Mouse (Mus musculus): Measurements from ENCODE around the gene Wdr49. TPM values are rescaled to one million over a fixed set of nuclear protein-coding genes. Genes with fewer than 3 reads are reported as not detected.
"Not testable (repeated sequence)": the region's sequence is repeated elsewhere in the genome, so short reads cannot be mapped to it uniquely, and the experiment has no call there.

The Wdr49 gene
- polyA plus RNA-seq, 1 experiment, result not detected

DNA sequence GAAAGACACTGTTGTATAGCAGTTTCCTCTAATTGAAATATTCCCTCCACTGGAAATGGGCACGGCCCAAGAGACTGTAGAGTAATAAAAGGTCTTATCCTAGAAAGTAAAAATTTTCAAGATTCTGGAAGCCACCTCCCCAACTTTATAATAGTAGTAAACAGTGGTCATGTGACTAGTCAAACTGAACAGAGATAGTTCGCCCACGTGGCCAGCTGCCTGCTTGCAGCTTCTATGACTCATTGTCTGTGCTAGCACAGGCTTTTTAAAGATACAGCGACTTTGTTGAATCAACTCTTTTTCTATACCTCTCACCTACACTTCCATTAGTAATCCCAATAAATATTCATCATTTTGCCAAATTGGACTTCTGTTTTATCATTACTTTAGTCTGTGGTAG lies 161.0 kb downstream of the Wdr49 start:
- TF ChIP-seq CTCF (IDR thresholded peaks at IDR 0.05; ENCODE audit: control insufficient read depth, insufficient read depth, low read length) (no peak), POLR2A (IDR thresholded peaks at IDR 0.05; ENCODE audit: borderline replicate concordance, control insufficient read depth, low read depth, low read length) (no peak)
- WGBS, result 68% methylated on average over 4 of the region's 4 CpGs
- no peak overlapping the region for H3K4me3 ChIP-seq (replicated peaks; ENCODE audit: control insufficient read depth, low read depth, low read length)
- no peak overlapping the region for H3K27ac ChIP-seq (ENCODE audit: control insufficient read depth, insufficient read depth, low read depth, low read length, poor library complexity)
- no peaks in the 10 kb centered on the region for H3K4me1 ChIP-seq (ENCODE audit: control insufficient read depth, insufficient read depth, low read length)

- H3K4me1 ChIP-seq (ENCODE audit: control insufficient read depth, insufficient read depth, low read length), result no peaks in the 10 kb centered on the region
- WGBS, result 73% methylated on average over 4 of the region's 4 CpGs
- H3K4me3 ChIP-seq (replicated peaks; ENCODE audit: control insufficient read depth, low read depth, low read length), result no peak overlapping the region
- H3K27ac ChIP-seq (ENCODE audit: control insufficient read depth, insufficient read depth, low read depth, low read length, poor library complexity), result no peak overlapping the region
- TF ChIP-seq POLR2A (IDR thresholded peaks at IDR 0.05; ENCODE audit: borderline replicate concordance, control insufficient read depth, low read depth, low read length), result no peak
- TF ChIP-seq CTCF (IDR thresholded peaks at IDR 0.05; ENCODE audit: control insufficient read depth, insufficient read depth, low read length), result no peak
These were observed 173.1 kb downstream of the Wdr49 start for GRCm38 (mm10) chr3:75308861-75309260.

- H3K27ac ChIP-seq (ENCODE audit: control insufficient read depth, insufficient read depth, low read depth, low read length, poor library complexity), result no peak overlapping the region
- 26% methylated on average over 3 of the region's 3 CpGs for WGBS
- no peaks in the 10 kb centered on the region for H3K4me1 ChIP-seq (ENCODE audit: control insufficient read depth, insufficient read depth, low read length)
- TF ChIP-seq POLR2A (IDR thresholded peaks at IDR 0.05; ENCODE audit: borderline replicate concordance, control insufficient read depth, low read depth, low read length), result no peak
- no peak for TF ChIP-seq CTCF (IDR thresholded peaks at IDR 0.05; ENCODE audit: control insufficient read depth, insufficient read depth, low read length)
- H3K4me3 ChIP-seq (replicated peaks; ENCODE audit: control insufficient read depth, low read depth, low read length), result no peak overlapping the region
These were observed 173.7 kb downstream of the Wdr49 start for GRCm38 (mm10) chr3:75308228-75308627.

DNA sequence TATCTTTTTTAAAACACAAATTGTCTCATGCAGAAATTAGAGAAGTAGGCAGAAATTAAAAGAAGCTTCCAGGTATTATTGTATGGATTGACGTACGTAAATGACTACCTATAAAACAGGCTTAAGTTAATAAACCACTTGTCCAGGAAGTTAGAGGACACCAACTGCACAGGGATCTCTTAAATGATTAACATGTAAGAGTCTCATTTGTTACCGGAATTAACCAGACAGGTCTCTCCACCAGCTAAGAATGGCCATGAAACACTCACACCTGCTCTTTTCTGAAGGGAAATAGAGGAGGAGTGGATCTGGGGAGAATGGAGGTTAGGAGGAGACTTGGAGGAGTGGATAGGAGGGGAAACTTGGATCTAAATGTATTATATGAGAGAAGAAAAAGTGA lies 176.4 kb downstream of the Wdr49 start:
- no peak overlapping the region for H3K4me3 ChIP-seq (replicated peaks; ENCODE audit: control insufficient read depth, low read depth, low read length)
- 85% methylated on average over 3 of the region's 3 CpGs for WGBS
- TF ChIP-seq POLR2A (IDR thresholded peaks at IDR 0.05; ENCODE audit: borderline replicate concordance, control insufficient read depth, low read depth, low read length), result no peak
- no peak for TF ChIP-seq CTCF (IDR thresholded peaks at IDR 0.05; ENCODE audit: control insufficient read depth, insufficient read depth, low read length)
- no peaks in the 10 kb centered on the region for H3K4me1 ChIP-seq (ENCODE audit: control insufficient read depth, insufficient read depth, low read length)
- H3K27ac ChIP-seq (ENCODE audit: control insufficient read depth, insufficient read depth, low read depth, low read length, poor library complexity), result no peak overlapping the region

- no peak for TF ChIP-seq CTCF (IDR thresholded peaks at IDR 0.05; ENCODE audit: control insufficient read depth, insufficient read depth, low read length)
- TF ChIP-seq POLR2A (IDR thresholded peaks at IDR 0.05; ENCODE audit: borderline replicate concordance, control insufficient read depth, low read depth, low read length), result no peak
- whole genome bisulfite sequencing, result 74% methylated on average over 5 of the region's 5 CpGs
- Histone ChIP-seq H3K4me3 (replicated peaks; ENCODE audit: control insufficient read depth, low read depth, low read length) (no peak overlapping the region), H3K4me1 (ENCODE audit: control insufficient read depth, insufficient read depth, low read length) (no peaks in the 10 kb centered on the region), H3K27ac (ENCODE audit: control insufficient read depth, insufficient read depth, low read depth, low read length, poor library complexity) (no peak overlapping the region)
These were observed 177.3 kb downstream of the Wdr49 start for GRCm38 (mm10) chr3:75304621-75305020.

GRCm38 (mm10) chr3:75301072-75301471 lies 180.9 kb downstream of the Wdr49 start:
- H3K4me3 ChIP-seq (replicated peaks; ENCODE audit: control insufficient read depth, low read depth, low read length), result no peak overlapping the region
- TF ChIP-seq POLR2A (IDR thresholded peaks at IDR 0.05; ENCODE audit: borderline replicate concordance, control insufficient read depth, low read depth, low read length) (no peak), CTCF (IDR thresholded peaks at IDR 0.05; ENCODE audit: control insufficient read depth, insufficient read depth, low read length) (no peak)
- H3K27ac ChIP-seq (ENCODE audit: control insufficient read depth, insufficient read depth, low read depth, low read length, poor library complexity), result no peak overlapping the region
- 94% methylated on average over 2 of the region's 2 CpGs for WGBS
- no peaks in the 10 kb centered on the region; the same call in 1 of the 2 replicates for H3K4me1 ChIP-seq (ENCODE audit: control insufficient read depth, insufficient read depth, low read length)

DNA sequence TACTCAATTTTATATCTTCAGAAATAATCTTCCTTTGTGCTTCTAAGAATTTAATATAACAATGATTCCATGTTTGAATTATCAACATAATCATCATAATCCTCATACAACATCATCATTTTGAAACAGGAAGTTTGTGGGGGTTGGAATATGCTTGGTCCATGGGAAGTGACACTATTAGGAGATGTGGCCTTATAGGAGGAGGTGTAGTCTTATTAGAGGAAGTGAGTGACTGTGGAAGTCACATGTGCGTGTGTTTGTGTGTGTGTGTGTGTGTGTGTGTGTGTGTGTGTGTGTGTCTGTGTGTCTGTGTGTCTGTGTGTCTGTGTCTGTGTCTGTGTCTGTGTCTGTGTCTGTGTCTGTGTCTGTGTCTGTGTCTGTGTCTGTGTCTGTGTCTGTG lies 182.5 kb downstream of the Wdr49 start:
- WGBS, result 53% methylated on average over 1 of the region's 1 CpGs
- not testable (repeated sequence) for H3K27ac ChIP-seq (ENCODE audit: control insufficient read depth, insufficient read depth, low read depth, low read length, poor library complexity); H3K4me3 ChIP-seq (replicated peaks; ENCODE audit: control insufficient read depth, low read depth, low read length)

GRCm38 (mm10) chr3:75297758-75298111 lies 184.2 kb downstream of the Wdr49 start:
- WGBS, result 26% methylated on average over 3 of the region's 3 CpGs
- no peaks in the 10 kb centered on the region; the same call in 1 of the 2 replicates for H3K4me1 ChIP-seq (ENCODE audit: control insufficient read depth, insufficient read depth, low read length)
- H3K4me3 ChIP-seq (replicated peaks; ENCODE audit: control insufficient read depth, low read depth, low read length), result no peak overlapping the region
- TF ChIP-seq CTCF (IDR thresholded peaks at IDR 0.05; ENCODE audit: control insufficient read depth, insufficient read depth, low read length) (no peak), POLR2A (IDR thresholded peaks at IDR 0.05; ENCODE audit: borderline replicate concordance, control insufficient read depth, low read depth, low read length) (no peak)
- H3K27ac ChIP-seq (ENCODE audit: control insufficient read depth, insufficient read depth, low read depth, low read length, poor library complexity), result no peak overlapping the region

More for the DNA sequence above, 182.5 kb downstream of the Wdr49 start:
- H3K4me1 ChIP-seq (ENCODE audit: control insufficient read depth, insufficient read depth, low read length), result not testable (repeated sequence)

DNA sequence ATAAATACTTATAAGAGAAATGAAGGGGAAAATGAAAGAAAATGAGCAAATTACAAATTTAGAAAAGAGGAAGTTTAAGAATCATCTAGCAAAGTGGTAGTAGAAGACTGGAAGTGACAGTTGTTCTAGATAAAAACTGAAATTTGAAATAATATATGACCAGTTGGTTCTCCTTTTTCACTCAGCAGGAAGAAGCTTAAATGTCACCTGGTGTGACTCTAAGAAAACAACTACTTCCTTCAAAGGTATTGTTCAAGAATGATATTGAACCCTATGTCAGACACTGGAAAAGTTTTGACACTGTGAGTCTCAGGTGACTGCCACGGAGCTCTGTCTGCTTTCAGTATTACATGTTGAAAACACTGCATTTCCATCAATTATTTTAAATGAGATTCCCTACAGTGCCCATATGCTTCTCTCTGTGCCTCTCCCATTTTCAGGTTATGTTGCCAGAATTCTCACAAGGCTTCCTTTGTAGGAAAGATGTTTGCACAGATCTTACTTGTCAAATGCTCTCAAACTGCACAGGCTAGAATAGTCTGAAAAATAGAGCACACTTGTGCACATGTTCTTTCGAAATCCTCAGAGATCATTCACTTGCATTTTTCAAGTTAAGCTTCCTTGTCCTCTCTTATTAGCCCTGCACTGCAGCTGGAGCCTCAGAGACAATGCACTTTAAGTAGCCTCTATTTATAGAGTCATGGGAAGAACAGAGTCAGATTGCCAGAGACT lies 184.8 kb downstream of the Wdr49 start:
- no peak for TF ChIP-seq CTCF (IDR thresholded peaks at IDR 0.05; ENCODE audit: control insufficient read depth, insufficient read depth, low read length)
- no peak for TF ChIP-seq POLR2A (IDR thresholded peaks at IDR 0.05; ENCODE audit: borderline replicate concordance, control insufficient read depth, low read depth, low read length)
- Histone ChIP-seq H3K27ac (ENCODE audit: control insufficient read depth, insufficient read depth, low read depth, low read length, poor library complexity) (no peak overlapping the region), H3K4me1 (ENCODE audit: control insufficient read depth, insufficient read depth, low read length) (no peaks in the 10 kb centered on the region; the same call in 1 of the 2 replicates), H3K4me3 (replicated peaks; ENCODE audit: control insufficient read depth, low read depth, low read length) (no peak overlapping the region)
- 5% methylated on average over 2 of the region's 2 CpGs for WGBS
